Mouse (Mus musculus) heart, adult 2 months (tissue): ENCODE results near the gene Amotl1. TPM values are rescaled to one million over a fixed set of nuclear protein-coding genes. Genes with fewer than 3 reads are reported as not detected.
A peak's percentile ranks its signal among the peaks of the same experiment; 100 is the strongest.

Experiments used
- DNase-seq, 2 experiments: peaks; one replicate each; pipeline ENCODE4 v3.0.0; 2021
- H3K27ac ChIP-seq: fragments of 200-600 bp; 2 replicates; pipeline ENCODE4 v1.8.1; 2022
- H3K27me3 ChIP-seq: fragments of 200-500 bp; 2 replicates; pipeline ENCODE4 v1.6.1; 2012; ENCODE audit warnings: mild to moderate bottlenecking, low read length, inconsistent platforms, mixed read lengths; ENCODE audit not compliant: control insufficient read depth, insufficient read depth
- H3K36me3 ChIP-seq: fragments of 200-500 bp; 2 replicates; pipeline ENCODE4 v1.6.1; 2012; ENCODE audit warnings: low read length, inconsistent platforms; ENCODE audit not compliant: control insufficient read depth, insufficient read depth
- H3K4me1 ChIP-seq: fragments of 200-500 bp; 2 replicates; pipeline ENCODE4 v1.6.1; 2011; ENCODE audit warnings: low read length; ENCODE audit not compliant: control insufficient read depth, insufficient read depth
- H3K4me3 ChIP-seq: fragments of 200-600 bp; 2 replicates; pipeline ENCODE4 v1.8.1; 2022
- H3K79me2 ChIP-seq: fragments of 200-500 bp; replicated peaks from 2 replicates; pipeline ENCODE4 v1.6.1; 2012; ENCODE audit warnings: mild to moderate bottlenecking, inconsistent platforms, low read length, moderate library complexity, mixed read lengths; ENCODE audit not compliant: control insufficient read depth, insufficient read depth
- H3K9ac ChIP-seq: fragments of 200-500 bp; 2 replicates; pipeline ENCODE4 v1.6.1; 2012; ENCODE audit warnings: low read depth, mild to moderate bottlenecking, control low read depth, inconsistent platforms, low read length, mixed read lengths
- CTCF ChIP-seq: fragments of 200-600 bp; IDR thresholded peaks from 2 replicates; pipeline ENCODE4 v1.8.1; 2022; ENCODE audit warnings: antibody characterized with exemption, mild to moderate bottlenecking, moderate library complexity
- EP300 ChIP-seq: fragments of 200-500 bp; IDR thresholded peaks from 2 replicates; pipeline ENCODE4 v1.6.1; 2011; ENCODE audit warnings: low read depth, low read length, control low read depth; ENCODE audit not compliant: insufficient read depth
- POLR2A ChIP-seq: fragments of 200-500 bp; IDR thresholded peaks from 2 replicates; pipeline ENCODE4 v1.6.1; 2011; ENCODE audit warnings: mild to moderate bottlenecking, low read depth, low read length, control low read depth; ENCODE audit not compliant: insufficient read depth
- WGBS: fragments of 180-500 bp; shearing (Covaris S2); methylation state at CpG from one replicate; pipeline ENCODE4 v1.1.7; 2018; 5-methylcytosine and 5-hydroxymethylcytosine counted together
- intact Hi-C: fragments of 180-260 bp; cut with DNase I; formaldehyde crosslinking; loops from one replicate; pipeline ENCODE4 v1.15.1; 2025
- polyA plus RNA-seq: library from polyadenylated mRNA; depleted of rRNA; stranded (reverse); fragments of >200 nt; gene quantifications from 2 replicates; pipeline ENCODE4 v1.2.3, GENCODE M21; 2012
- total RNA-seq, 2 experiments: library from RNA; stranded (reverse); gene quantifications; 2 replicates each; pipeline ENCODE4 v1.2.3; 2021

The Amotl1 gene
- total and polyA plus RNA-seq, 3 experiments = 27.4 to 59.5 (median 58.3) TPM

GRCm38 (mm10) chr9:14663591-14663990 is 18.7 kb upstream of the Amotl1 start:
- no peak overlapping the region for H3K4me3 ChIP-seq
- no peak overlapping the region for H3K9ac ChIP-seq
- peak overlapping the region; percentile 34 for H3K27ac ChIP-seq
- intact Hi-C loops = no loop called here
- H3K27me3 ChIP-seq = no peaks in the 10 kb centered on the region
- peaks cover 11% of the 10 kb centered on the region for H3K4me1 ChIP-seq
- TF ChIP-seq EP300 (no peak), POLR2A (no peak), CTCF (no peak)
- no peaks in the 10 kb centered on the region for H3K36me3 ChIP-seq
- WGBS = 77% methylated on average over 2 of the region's 2 CpGs
- DNase-seq = peak; percentile 28 to 29
- no peaks in the 10 kb centered on the region for H3K79me2 ChIP-seq

DNA sequence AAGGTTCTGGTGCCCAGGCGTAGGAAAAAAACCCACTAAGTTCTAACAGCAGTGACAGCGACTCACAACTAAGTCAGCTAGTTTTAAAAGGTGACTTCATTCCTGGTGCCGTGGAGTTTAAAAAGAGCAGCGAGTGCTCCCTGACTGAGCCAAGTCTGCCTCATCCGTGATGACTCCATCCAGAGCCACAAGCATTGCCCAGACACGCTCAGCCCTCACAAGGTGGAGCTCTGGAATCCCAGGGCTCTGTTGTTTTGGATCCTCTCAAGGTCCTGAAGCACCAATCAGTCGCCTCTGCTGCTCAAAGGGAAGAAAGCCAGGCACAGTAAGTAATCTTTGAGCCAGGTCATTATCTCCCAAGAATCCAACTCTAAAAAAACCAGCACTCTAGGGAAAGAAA is 18.0 kb upstream of the Amotl1 start:
- intact Hi-C loops = no loop called here
- Histone ChIP-seq H3K4me1 (peaks cover 11% of the 10 kb centered on the region), H3K27ac (peak overlapping the region; percentile 34), H3K4me3 (no peak overlapping the region), H3K36me3 (no peaks in the 10 kb centered on the region), H3K27me3 (no peaks in the 10 kb centered on the region), H3K9ac (no peak overlapping the region), H3K79me2 (no peaks in the 10 kb centered on the region)
- WGBS = 62% methylated on average over 7 of the region's 7 CpGs
- TF ChIP-seq CTCF = no peak
- no peak for DNase-seq

DNA sequence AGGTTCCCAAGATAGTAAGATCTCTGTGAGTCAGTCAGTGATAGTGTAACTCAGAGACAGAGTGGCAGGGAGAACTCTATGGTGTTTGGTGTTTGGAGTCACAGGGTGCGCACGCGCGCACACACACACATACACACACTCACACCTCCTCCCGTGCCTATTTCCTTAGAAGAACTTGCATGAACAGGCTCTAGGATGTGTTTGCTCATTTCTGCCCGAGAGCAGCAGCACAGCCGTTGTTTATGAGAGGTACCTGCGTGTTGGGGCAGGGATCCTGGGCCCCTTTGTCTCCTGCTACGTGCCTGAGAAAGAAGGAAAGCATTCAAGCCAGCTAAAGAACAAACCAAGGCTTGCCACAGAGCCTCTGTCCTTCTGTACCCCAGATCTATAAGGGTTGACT is 17.3 kb upstream of the Amotl1 start:
- no peaks in the 10 kb centered on the region for H3K27me3 ChIP-seq
- intact Hi-C loops = no loop called here
- no peaks in the 10 kb centered on the region for H3K79me2 ChIP-seq
- H3K36me3 ChIP-seq = no peaks in the 10 kb centered on the region
- 85% methylated on average over 9 of the region's 9 CpGs for WGBS
- no peak overlapping the region for H3K9ac ChIP-seq
- H3K27ac ChIP-seq = no peak overlapping the region
- H3K4me1 ChIP-seq = peaks cover 11% of the 10 kb centered on the region
- H3K4me3 ChIP-seq = no peak overlapping the region
- TF ChIP-seq CTCF = no peak
- TF ChIP-seq EP300 = no peak
- TF ChIP-seq POLR2A = no peak
- no peak for DNase-seq

- Histone ChIP-seq H3K79me2 (no peaks in the 10 kb centered on the region), H3K36me3 (no peaks in the 10 kb centered on the region), H3K27me3 (no peaks in the 10 kb centered on the region), H3K9ac (no peak overlapping the region), H3K4me3 (no peak overlapping the region), H3K27ac (no peak overlapping the region), H3K4me1 (peaks cover 6% of the 10 kb centered on the region; the same call in 1 of the 2 replicates)
- intact Hi-C loops = no loop called here
- TF ChIP-seq CTCF = no peak
- TF ChIP-seq EP300 = no peak
- TF ChIP-seq POLR2A = no peak
- DNase-seq = no peak
- 33% methylated on average over 2 of the region's 2 CpGs for WGBS
These were observed 13.1 kb upstream of the Amotl1 start for GRCm38 (mm10) chr9:14657926-14658325.

DNA sequence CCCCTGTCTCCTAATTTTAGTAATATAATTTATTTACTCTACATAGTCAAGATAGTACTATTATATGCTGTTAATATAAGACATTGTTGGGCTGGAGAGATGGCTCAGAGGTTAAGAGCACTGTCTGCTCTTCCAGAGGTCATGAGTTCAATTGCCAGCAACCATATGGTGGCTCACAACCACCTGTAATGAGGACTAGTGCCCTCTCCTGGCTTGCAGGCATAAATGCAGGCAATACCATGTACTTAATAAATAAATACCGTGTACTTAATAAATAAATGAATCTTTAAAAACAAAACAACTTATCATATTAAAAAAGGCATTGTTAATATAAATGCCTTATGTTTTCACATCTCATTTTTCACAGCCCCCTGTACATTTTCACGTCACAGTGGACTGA is 9.2 kb upstream of the Amotl1 start:
- TF ChIP-seq POLR2A (no peak), EP300 (no peak), CTCF (peak; percentile 68)
- Histone ChIP-seq H3K27me3 (no peaks in the 10 kb centered on the region), H3K4me1 (peaks cover 1% of the 10 kb centered on the region; the same call in 1 of the 2 replicates), H3K79me2 (no peaks in the 10 kb centered on the region), H3K36me3 (no peaks in the 10 kb centered on the region), H3K4me3 (no peak overlapping the region), H3K9ac (no peak overlapping the region), H3K27ac (no peak overlapping the region)
- intact Hi-C loops = no loop called here
- 80% methylated on average over 2 of the region's 2 CpGs for WGBS
- DNase-seq = no peak

DNA sequence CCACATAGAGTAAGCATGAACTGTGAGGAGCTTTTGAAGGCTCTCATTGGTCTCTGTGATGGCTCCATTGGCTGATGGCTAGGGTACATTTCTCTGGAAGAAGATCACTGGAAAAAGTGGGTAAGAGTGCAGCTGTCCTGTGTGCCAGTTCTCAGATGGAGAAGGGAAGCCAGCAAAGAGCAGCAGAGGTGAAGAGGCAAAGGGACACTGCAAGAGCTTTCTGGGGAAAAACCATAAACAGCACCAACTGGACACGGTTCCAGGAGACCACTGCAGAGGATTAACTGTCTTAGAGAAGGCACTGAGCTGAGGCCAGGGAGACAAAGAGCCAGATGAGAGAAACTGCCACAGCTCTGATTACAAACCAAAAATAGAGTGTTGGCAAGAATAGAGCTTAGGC is 7.9 kb upstream of the Amotl1 start:
- no peaks in the 10 kb centered on the region for H3K36me3 ChIP-seq
- H3K27ac ChIP-seq = no peak overlapping the region
- no peak overlapping the region for H3K9ac ChIP-seq
- H3K4me3 ChIP-seq = no peak overlapping the region
- H3K4me1 ChIP-seq = peaks cover 1% of the 10 kb centered on the region; the same call in 1 of the 2 replicates
- DNase-seq = no peak
- H3K27me3 ChIP-seq = no peaks in the 10 kb centered on the region
- no peaks in the 10 kb centered on the region for H3K79me2 ChIP-seq
- intact Hi-C loops = no loop called here
- 55% methylated on average over 1 of the region's 1 CpGs for WGBS
- no peak for TF ChIP-seq CTCF
- TF ChIP-seq EP300 = no peak
- no peak for TF ChIP-seq POLR2A
